Mouse (Mus musculus): ENCODE results near the gene Cmip.
"Not testable (repeated sequence)": the region's sequence is repeated elsewhere in the genome, so short reads cannot be mapped to it uniquely, and the experiment has no call there.

The Cmip gene

DNA sequence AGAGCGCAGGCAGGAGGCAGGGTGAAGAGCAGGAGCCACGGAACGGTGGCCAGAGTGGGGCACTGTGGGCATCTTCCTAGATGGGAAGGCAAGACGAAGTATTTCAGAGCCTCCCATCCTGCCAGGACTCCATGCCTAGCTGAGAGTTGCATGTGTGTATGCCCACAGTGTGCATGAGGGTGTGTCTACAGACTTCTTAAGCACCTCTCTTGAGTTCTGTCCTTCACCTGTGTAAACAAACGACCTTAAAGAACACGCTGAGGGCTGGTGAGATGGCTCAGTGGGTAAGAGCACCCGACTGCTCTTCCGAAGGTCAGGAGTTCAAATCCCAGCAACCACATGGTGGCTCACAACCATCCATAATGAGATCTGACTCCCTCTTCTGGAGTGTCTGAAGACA lies 171.0 kb downstream of the Cmip start:
- not testable (repeated sequence) for DNase-seq

DNA sequence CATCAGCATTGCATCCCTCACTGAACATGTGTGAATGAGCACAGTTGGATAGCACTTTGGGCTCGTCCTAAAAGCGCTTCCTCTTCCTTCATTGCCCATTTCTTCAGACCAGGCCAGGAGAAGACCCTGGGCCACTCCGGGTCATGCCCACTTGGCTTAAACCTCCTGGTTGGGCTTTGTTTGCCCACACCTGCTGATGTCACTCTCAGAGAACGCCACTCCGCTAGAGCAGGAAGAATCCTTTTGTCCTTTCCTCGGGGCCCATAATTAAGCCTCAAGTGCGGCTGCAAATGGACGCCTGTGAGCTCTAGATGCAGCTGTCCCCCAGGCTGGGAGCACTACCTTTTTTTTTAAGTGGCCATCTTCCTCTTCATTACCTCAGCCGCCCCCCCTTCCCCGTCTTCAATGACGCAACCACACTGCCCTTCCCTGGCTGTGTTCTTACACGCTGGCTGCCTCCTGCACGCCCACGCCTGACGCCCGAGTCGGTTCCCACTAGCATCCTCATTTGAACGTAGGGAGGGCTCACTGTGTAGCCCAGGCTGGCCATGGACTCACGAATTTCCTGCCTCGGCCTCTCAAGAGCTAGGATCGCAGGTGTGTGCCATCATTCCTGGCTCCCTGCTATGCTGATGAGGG lies 171.8 kb downstream of the Cmip start:
- no peak for DNase-seq

GRCm38 (mm10) chr8:117430624-117431023 lies 173.8 kb downstream of the Cmip start:
- no peak for DNase-seq

DNA sequence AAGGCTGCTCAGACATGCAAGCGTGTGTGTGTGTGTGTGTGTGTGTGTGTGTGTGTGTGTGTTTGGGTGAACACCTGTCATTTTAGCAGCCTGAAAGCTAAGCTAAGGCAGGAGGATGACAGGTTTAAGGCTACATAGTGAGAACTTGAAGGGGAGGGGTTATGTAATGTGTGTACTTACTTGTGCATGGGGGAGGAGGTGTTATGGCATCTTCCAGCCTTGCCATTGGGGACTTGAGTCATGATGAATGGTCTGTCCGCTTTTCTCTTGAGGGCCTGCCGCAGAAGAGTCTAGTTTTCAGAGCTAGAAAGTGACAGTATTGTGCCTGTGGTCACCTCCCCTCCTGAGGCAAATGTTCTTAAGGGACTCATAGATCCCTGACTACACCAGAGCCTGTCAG lies 174.7 kb downstream of the Cmip start:
- no peak for DNase-seq

GRCm38 (mm10) chr8:117432111-117432510 lies 175.2 kb downstream of the Cmip start:
- DNase-seq = no peak

DNA sequence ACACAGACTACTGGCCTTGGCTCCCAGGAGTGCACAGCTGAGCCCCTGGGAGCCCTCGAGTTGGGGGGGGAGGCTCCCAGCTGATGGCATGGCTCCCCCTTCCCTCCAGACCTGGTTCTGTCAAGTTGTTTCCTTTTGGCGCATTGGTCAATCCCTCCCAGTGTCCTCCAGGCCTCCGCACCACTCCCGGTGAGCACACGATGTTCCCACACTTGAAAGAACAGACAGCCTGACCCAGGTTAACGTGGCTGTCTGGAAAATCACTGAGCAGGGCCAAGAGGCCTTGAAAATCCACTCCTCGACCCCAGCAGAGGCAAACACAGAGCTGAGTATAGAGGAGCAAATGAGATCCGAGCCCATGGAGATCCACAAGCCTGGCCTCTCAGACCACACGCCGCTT lies 177.1 kb downstream of the Cmip start:
- DNase-seq = peak in 1 of 2 experiments; percentile 22

GRCm38 (mm10) chr8:117436786-117437185 lies 179.9 kb downstream of the Cmip start:
- no peak for DNase-seq

DNA sequence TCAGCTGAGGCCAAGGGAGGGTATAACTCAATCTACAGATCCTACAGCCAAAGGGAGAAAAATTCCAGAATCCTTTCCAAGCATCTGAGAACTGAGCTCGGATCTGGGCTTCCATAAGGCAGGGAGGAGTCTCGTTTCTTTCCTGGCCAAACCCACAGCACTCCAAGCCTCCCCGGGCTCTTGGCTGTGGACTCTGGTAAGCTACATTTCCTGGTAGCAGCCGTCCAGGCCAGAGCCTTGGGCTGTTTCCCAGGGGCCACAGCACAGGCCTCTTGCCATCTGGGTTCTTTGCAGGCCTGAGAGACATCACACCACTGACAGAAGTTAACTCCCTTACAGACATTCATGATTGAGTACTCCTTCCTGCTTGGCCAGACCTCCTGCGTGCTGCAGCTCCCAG lies 180.8 kb downstream of the Cmip start:
- DNase-seq = peak; percentile 23 to 32

- no peak for DNase-seq
These were observed 183.5 kb downstream of the Cmip start for GRCm38 (mm10) chr8:117440317-117440716.

DNA sequence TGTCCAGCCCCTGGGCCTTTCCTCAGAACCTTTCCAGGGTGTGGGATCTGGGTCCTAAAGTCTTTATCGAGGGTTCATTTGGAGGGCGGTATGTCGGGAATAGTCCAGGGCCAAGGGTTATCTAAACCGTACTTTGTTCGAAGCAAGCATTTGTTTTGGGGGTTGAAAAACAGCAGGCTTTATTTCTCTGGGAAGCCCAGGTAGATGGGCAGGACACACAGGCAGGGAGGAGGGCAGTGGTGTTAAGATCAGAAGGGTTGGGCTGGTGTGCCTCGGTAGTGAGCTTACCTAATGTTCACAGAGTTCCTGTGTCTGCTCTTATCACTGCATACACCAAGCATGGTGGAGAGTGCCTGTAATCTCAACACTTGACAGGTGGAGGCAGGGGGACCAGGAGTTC lies 183.9 kb downstream of the Cmip start:
- DNase-seq = no peak

- DNase-seq = no peak
These were observed 188.6 kb downstream of the Cmip start for GRCm38 (mm10) chr8:117445507-117445906.

GRCm38 (mm10) chr8:117446344-117446997 lies 189.6 kb downstream of the Cmip start:
- DNase-seq = no peak

GRCm38 (mm10) chr8:117451072-117451471 lies 194.2 kb downstream of the Cmip start:
- no peak for DNase-seq

GRCm38 (mm10) chr8:117453974-117454373 lies 197.1 kb downstream of the Cmip start:
- no peak for DNase-seq

DNA sequence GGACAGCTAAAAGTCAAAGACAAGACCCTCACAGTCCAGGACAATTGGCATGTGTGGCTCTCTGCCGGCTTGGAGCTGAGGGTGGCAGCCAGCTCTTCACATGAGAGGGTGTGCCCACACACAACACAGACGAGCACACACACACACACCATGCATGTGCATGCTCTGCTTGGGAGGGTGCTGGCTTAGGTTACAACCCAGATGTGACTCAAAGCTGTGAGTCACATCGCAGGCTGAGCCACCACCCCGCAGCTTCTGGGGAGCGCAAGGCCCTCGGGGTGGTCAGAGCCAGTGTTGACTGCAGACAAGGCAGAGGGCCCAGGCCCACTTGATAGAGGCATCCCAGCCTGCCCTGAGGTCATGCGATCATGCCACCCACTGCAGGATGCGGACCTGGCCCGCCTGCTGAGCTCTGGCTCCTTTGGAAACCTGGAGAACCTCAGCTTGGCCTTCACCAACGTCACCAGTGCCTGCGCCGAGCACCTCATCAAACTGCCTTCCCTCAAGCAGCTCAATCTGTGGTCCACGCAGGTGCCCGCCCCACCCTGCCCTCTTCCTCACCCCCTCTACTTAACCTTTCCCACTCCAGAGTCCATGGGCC lies 197.8 kb downstream of the Cmip start:
- DNase-seq = no peak

DNA sequence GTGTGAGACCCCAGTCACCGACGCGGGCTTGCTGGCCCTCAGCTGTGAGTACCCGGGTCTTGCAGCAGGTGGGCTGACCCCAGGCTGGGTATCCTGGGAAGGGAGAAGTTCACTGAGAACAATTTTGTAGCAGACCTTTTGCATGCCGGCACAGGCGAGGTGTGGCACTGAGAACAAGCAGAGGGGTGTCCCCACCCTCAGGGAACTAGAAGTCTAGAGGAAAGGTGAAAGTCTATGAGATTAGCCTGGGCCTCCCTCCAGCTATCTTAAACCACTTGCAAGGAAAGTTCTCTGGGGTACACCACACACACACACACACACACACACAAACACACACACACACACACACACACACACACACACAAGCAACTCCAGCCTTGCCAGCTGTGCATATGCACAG lies 198.8 kb downstream of the Cmip start:
- DNase-seq = no peak

DNA sequence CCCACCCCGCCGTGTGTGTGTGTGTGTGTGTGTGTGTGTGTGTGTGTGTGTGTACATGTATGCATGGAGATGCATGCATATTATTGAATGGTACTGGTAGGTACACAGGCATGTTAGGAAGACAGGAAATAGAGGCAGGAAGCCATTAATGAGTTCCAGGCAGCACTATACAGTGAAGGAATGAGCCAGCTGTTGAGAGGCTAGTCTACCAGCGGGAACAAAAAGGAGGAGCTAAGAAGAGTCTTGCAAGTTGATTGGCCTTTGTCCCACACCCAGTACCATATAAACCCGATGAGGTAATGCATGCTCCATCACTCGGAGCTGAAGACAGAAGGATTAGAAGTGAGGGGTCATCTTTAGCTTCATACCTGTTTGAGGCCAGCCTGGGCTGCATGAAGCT lies 201.6 kb downstream of the Cmip start:
- DNase-seq = no peak

DNA sequence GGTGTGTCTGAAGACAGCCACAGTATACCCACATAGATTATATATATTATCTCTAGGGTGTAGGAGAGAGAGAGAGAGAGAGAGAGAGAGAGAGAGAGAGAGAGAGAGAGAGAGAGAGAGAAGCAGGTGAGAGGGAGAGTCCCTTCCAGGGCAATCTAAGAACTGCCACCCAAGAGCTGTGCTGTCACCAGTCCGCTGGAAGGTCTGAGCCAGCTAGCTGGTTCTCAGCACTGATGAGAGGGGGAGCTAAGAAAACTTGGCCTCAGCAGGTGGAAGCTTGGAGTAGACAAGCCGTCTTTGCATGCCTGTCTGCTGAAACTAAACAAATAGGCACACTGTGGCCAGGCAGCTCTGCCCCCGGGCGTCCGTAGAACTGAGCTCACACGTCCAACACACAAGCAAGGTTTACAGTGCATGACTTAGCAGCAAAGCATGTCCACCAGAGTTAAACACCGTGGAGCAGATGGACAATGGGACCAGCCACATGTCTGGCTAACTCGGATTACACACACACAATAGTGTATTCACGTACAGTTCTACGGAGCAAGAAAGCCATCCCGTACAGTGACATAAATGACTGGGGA lies 205.9 kb downstream of the Cmip start:
- peak in 1 of 2 experiments; percentile 25 for DNase-seq

- DNase-seq = peak in 1 of 2 experiments; percentile 45
These were observed 207.7 kb downstream of the Cmip start for GRCm38 (mm10) chr8:117464525-117464924.

- peak; percentile 76 to 79 for DNase-seq
These were observed 208.4 kb downstream of the Cmip start for GRCm38 (mm10) chr8:117465250-117465649.

DNA sequence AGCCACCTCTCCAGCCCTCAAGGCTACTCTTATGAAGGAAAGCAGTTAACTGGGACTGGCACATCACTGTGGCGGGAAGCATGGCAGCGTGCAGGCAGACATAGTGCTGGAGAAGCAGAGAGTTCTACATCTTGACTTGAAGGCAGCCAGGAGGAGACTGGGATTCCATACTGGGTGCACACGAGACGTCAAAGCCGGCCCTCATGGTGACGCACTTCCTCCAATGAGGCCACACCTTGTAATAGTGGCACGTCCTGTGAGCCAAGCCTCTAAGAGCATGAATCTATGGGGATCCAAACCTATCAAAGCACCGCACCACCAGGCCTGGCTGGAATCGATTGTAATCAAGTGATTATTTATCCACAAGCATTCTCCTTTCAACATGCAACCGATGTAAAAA lies 210.6 kb downstream of the Cmip start:
- no peak for DNase-seq

DNA sequence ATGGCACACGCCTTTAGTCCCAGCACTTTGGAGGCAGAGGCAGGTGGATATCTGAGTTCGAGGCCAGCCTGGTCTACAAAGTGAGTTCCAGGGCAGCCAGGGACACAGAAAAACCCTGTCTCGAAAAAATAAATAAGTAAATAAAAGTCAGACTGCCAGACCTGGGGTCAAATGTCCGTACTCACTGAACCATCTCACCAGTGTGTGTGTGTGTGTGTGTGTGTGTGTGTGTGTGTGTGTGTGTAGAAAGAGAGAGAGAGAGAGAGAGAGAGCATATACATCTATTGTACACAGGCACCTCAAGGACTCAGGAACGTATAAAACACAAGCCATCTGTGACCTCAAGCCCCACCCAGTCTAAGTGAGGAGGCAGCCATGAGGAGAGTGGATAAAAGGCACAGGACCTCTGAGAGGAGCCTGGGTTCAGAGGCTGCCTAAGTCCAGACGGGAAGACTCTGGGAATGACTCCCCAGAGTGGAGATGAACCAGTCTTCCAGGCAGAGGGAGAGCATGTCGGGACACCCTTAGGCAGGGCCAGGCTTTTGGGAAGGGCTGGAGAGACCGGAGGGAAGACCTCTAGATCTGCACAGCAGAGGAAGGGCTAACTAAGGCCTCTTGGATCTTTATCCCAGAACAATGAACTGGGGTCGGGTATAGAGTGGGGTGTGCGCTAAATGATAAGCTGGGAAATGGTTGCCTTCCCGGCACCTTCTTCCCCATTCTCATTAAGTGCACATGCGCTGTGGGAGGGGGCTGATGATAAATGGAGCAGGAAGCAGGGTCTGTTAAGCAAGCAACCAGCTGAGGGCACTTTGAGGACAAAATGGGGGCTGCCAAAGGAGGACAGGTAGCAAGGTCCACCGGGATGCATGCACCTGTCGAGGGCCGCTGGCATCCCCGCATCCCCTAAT lies 212.8 kb downstream of the Cmip start:
- peak; percentile 64 for DNase-seq

- DNase-seq = peak; percentile 87 to 92
These were observed 213.5 kb downstream of the Cmip start for GRCm38 (mm10) chr8:117470342-117470781.

All from kidney, postnatal 36 days (tissue).